Mouse (Mus musculus) heart, embryonic 10.5 days (tissue): ENCODE measurements around the gene Ocln. TPM values are rescaled to one million over a fixed set of nuclear protein-coding genes. Genes with fewer than 3 reads are reported as not detected.

ENCODE experiments used
- DNase-seq: peaks from one replicate; pipeline ENCODE4 v3.0.0-alpha.2; 2017; ENCODE audit warnings: low spot score
- H3K27ac ChIP-seq: fragments of 300-500 bp; sonication (generic); 2 replicates; pipeline ENCODE4 v1.5.1; 2016; ENCODE audit warnings: mild to moderate bottlenecking
- H3K27me3 ChIP-seq: fragments of 300-500 bp; sonication (generic); 2 replicates; pipeline ENCODE4 v1.6.1; 2016; ENCODE audit warnings: mild to moderate bottlenecking; ENCODE audit not compliant: poor library complexity, insufficient read depth, severe bottlenecking
- H3K36me3 ChIP-seq: fragments of 300-500 bp; sonication (generic); 2 replicates; pipeline ENCODE4 v1.6.1; 2016; ENCODE audit warnings: mild to moderate bottlenecking, moderate library complexity
- H3K4me1 ChIP-seq: fragments of 300-500 bp; sonication (generic); 2 replicates; pipeline ENCODE4 v1.6.1; 2016; ENCODE audit warnings: mild to moderate bottlenecking
- H3K4me3 ChIP-seq: fragments of 300-500 bp; sonication (generic); 2 replicates; pipeline ENCODE4 v1.5.1; 2016; ENCODE audit warnings: mild to moderate bottlenecking, moderate library complexity
- H3K9me3 ChIP-seq: fragments of 300-500 bp; sonication (generic); 2 replicates; pipeline ENCODE4 v1.6.1; 2016; ENCODE audit warnings: mild to moderate bottlenecking, moderate library complexity
- WGBS: fragments of 180-500 bp; shearing (Covaris S2); methylation state at CpG from one replicate; pipeline ENCODE4 v1.1.7; 2016; 5-methylcytosine and 5-hydroxymethylcytosine counted together
- polyA plus RNA-seq: library from polyadenylated mRNA; unstranded; fragments of >200 nt; fragmentation: Nextera tagmentation; extraction: Ambion mirVana; gene quantifications from 2 replicates; pipeline ENCODE4 v1.2.1, GENCODE M21; 2016

Gene Ocln
- 1.7 and 4.8 TPM in 2 replicates for polyA plus RNA-seq

DNA sequence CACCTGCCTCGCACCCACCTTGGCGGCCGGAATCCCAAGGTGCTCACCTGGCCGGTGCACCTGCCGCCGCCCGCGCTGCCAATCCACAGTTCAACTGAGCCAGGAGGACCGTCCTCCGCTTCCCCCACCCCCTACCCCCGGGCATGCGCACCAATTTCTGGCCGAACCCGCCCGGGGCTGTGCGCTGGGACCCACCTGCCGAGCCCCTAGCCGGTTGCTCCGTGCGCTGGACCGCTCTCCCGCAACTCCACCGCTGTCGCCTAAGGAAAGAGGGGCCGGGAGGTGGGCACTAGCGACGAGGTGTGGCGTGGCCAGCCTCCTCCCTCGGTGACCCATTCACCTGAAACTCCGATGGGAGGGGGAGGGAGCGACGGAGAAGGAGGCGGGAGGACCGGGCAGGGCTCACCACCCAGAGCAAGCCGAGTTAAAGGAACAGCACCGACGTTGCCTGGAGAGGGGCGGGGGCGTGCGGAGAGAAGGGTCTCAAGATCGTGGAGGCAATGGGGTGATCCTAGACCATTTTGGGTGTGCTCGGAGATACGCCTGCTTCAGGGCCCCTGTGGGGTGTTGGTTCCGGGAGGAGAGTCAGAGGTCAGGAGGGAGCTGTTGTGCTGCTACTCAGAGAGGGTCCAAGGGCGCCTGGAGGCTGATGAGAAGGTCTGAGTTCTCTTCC, at the start of gene Ocln:
Ocln (minus strand) TSS at position 350 of the 673 bp plus-strand sequence.
- peaks cover 52% of the 10 kb centered on the region for H3K27me3 ChIP-seq
- peak within 1 kb of the TSS; percentile 87 for H3K4me3 ChIP-seq
- H3K9me3 ChIP-seq: no peaks in the 10 kb centered on the region
- H3K4me1 ChIP-seq: peaks cover 19% of the 10 kb centered on the region
- no peak for DNase-seq
- no peaks in the 10 kb centered on the region for H3K36me3 ChIP-seq
- peak within 1 kb of the TSS; percentile 77 for H3K27ac ChIP-seq
- under 1% methylated on average over 45 of the region's 45 CpGs for WGBS

DNA sequence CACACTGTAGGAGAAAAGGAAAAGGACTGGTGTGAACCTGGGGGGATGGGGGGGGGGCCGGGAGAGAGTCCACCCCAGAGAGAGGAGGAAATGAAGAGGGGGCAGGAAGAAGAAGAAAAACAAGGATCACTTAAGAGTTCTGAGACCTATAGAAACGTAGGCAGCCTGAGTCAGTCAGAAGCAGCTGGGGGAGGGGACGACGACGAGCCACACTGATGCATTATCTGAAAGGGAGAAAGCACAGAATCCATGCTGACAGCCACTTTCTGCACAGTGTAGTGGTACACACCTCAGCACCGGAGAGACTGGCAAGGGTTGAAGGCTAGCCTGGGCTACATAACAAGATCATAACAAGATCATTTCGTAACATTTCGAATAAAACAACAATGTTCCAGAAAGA, 48.5 kb upstream of the Ocln start:
- WGBS: 33% methylated on average over 8 of the region's 8 CpGs
- Histone ChIP-seq H3K27me3 (no peaks in the 10 kb centered on the region), H3K4me1 (no peaks in the 10 kb centered on the region), H3K9me3 (no peaks in the 10 kb centered on the region), H3K4me3 (peak overlapping the region; percentile 31; the same call in 1 of the 2 replicates), H3K36me3 (no peaks in the 10 kb centered on the region), H3K27ac (no peak overlapping the region; the same call in 1 of the 2 replicates)
- DNase-seq: peak; percentile 72

DNA sequence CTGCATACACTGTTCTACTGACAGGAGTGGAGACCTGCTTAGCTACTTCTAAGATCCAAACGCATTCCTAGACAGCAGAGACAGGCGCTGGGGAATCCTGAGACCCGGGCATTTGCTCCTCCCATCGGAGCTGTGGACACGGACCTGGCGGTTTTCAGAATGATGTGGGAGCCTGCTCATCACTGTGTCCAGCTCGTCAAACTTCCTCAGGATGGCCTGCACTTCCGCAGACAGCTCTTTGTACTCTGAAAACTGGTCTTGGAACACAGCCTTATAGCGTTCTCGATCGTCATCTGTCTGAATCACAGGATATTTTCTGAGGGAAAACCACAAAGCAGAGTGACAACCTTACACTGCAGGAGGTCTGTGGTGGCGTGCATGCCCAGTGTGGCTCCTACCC, 47.8 kb upstream of the Ocln start:
- no peak overlapping the region for H3K27ac ChIP-seq
- no peaks in the 10 kb centered on the region for H3K27me3 ChIP-seq
- 64% methylated on average over 12 of the region's 12 CpGs for WGBS

DNA sequence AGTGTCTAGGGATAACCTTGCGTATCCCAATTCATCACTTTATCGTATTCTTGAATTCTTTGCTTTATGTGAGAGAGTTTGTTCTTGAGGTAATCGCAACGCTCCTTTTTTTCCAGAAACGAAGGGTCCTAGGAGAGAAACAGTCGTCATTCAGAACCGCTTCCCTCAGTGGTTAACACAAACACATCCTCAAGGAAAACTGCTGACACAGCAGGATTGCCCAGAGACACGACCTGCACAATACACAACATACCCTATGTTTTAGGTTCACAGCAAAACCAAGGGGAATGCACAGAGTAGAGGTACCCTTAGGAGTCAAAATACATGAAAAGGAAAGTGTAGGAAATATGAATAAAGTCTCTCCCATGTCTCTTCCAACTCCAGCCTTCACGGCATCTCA, 44.8 kb upstream of the Ocln start:
- Histone ChIP-seq H3K27ac (no peak overlapping the region), H3K27me3 (no peaks in the 10 kb centered on the region), H3K9me3 (no peaks in the 10 kb centered on the region), H3K4me1 (no peaks in the 10 kb centered on the region), H3K36me3 (no peaks in the 10 kb centered on the region), H3K4me3 (no peak overlapping the region)
- DNase-seq: no peak
- 80% methylated on average over 9 of the region's 9 CpGs for WGBS

More for the DNA sequence above, 47.8 kb upstream of the Ocln start:
- H3K4me1 ChIP-seq: no peaks in the 10 kb centered on the region
- peak; percentile 50 for DNase-seq
- peak overlapping the region; percentile 31; the same call in 1 of the 2 replicates for H3K4me3 ChIP-seq
- H3K36me3 ChIP-seq: no peaks in the 10 kb centered on the region
- no peaks in the 10 kb centered on the region for H3K9me3 ChIP-seq

DNA sequence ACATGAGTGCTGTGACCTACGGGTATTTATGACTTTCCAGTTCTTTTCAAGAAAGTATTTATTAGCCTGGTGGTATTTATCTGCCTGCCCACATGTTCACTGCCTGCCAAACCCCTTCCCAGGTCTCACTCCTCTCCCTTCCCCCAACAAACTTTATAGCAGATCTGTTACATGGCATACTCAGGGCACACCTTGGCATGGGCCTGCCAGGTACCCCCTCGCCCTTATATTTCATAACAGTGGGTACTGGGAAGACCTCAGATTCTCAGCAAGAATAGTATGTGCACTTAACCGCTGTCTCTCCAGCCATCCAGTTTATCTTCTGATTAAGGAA, 43.0 kb upstream of the Ocln start:
- H3K4me3 ChIP-seq: no peak overlapping the region
- no peak overlapping the region for H3K27ac ChIP-seq
- WGBS: 83% methylated on average over 3 of the region's 3 CpGs
- no peaks in the 10 kb centered on the region for H3K4me1 ChIP-seq
- no peaks in the 10 kb centered on the region for H3K9me3 ChIP-seq
- no peak for DNase-seq
- H3K36me3 ChIP-seq: no peaks in the 10 kb centered on the region
- no peaks in the 10 kb centered on the region for H3K27me3 ChIP-seq

DNA sequence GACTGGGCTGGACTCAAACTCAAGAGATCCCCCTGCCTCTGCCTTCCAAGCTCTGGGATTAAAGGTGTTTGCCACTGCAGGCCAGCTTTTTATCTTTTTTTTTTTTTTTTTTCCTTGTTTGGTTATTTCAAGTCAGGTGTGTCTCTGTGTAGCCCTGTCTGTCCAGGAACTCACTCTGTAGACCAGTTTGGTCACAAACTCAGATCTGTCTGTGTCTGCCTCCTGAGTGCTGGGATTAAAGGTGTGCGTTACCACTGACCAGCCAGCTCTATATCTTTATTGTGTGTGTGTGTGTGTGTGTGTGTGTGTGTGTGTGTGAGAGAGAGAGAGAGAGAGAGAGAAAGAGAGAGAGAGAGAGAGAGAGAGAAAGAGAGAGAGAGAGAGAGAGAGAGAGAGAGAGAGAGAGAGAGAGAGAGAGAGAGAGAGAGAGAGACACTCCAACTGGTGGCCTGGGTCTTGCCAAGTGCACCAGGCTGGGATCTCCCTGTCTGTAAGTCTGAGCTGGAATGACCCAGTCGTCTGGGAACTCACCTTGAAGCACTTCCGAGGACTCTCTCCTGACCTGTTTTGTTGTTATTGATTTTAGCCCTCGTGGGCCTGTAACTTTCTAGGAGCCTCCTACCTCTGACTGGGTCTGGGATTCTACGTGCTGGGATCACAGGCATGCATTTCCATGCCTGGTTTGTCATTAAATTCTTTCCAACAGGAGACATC, 42.5 kb upstream of the Ocln start:
- Histone ChIP-seq H3K27me3 (no peaks in the 10 kb centered on the region), H3K36me3 (no peaks in the 10 kb centered on the region), H3K9me3 (no peaks in the 10 kb centered on the region), H3K4me3 (no peak overlapping the region), H3K27ac (no peak overlapping the region), H3K4me1 (no peaks in the 10 kb centered on the region)
- 74% methylated on average over 5 of the region's 5 CpGs for WGBS
- DNase-seq: peak; percentile 50

DNA sequence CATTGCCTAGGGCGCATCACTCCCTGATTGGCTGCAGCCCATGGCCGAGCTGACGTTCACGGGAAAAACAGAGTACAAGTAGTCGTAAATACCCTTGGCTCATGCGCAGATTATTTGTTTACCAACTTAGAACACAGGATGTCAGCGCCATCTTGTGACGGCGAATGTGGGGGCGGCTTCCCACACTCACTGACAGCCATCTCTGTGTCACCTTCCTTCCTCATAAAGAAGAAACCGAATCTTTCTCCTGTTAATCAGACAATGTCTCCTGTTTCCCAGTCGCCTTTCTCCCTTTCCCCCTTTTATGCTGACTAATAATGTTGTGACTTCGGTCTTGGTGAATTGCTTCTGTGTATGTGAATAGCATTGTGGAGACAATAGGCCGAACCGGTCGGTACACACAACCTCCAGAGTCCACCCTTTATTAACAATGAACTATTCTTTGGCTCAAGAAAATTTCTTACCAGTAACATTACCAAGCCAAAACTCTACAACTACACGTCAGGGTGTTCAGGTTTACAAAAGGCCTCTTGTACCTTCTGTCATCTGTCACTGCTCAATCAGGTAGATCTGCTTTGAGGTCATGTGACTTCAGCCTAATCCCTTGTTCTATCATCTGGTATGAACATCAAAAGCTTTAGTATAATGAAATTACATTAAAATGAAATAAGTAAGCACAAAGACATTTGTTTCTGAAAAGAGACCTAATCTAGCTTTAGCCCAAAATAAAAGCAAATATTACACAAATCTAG, 41.7 kb upstream of the Ocln start:
- DNase-seq: no peak
- WGBS: 63% methylated on average over 12 of the region's 17 CpGs
- Histone ChIP-seq H3K27me3 (no peaks in the 10 kb centered on the region), H3K36me3 (no peaks in the 10 kb centered on the region), H3K4me1 (no peaks in the 10 kb centered on the region), H3K27ac (no peak overlapping the region), H3K9me3 (no peaks in the 10 kb centered on the region), H3K4me3 (no peak overlapping the region)

DNA sequence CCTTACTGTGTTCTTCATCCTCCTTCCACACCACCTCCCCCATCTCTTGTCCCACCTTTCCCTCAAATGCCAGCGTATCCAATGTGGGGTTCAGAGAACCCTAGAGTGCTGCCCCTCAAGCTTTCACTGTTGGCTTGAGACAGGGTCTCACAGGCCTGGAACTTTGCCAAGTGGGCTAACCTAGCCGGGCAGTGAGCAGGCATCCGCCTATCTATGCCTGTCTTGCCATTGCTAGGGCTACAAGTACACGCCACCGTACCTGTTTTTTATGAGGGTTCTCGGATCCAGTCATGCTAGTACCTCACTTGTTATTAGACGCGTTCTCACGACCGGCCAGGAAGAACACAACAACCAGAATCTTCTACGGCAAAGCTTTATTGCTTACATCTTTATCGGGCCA, 36.1 kb upstream of the Ocln start:
- Histone ChIP-seq H3K4me3 (no peak overlapping the region), H3K36me3 (no peaks in the 10 kb centered on the region), H3K27me3 (no peaks in the 10 kb centered on the region), H3K9me3 (no peaks in the 10 kb centered on the region), H3K4me1 (no peaks in the 10 kb centered on the region), H3K27ac (no peak overlapping the region)
- DNase-seq: no peak
- 84% methylated on average over 12 of the region's 12 CpGs for WGBS

DNA sequence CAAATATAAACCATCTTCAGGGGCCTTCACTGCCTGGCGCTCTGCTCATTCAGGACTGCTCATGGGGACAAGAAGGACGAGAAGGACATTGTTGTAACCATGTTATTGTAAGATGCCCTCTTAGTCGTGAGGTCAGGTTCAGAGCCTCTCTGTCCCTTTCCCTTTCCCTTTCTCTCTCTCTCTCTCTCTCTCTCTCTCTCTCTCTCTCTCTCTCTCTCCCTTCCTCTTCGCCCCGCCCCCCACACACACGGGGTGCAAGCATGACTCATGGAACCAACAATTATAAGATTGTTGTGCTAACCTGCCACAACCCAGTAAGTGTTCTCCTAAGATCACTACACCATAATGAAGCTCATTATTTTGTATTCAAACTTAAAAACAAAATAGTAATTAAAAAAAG, 29.6 kb upstream of the Ocln start:
- H3K27me3 ChIP-seq: no peaks in the 10 kb centered on the region
- H3K4me3 ChIP-seq: no peak overlapping the region
- H3K4me1 ChIP-seq: peaks cover 9% of the 10 kb centered on the region
- no peaks in the 10 kb centered on the region for H3K36me3 ChIP-seq
- no peak for DNase-seq
- no peak overlapping the region for H3K27ac ChIP-seq
- H3K9me3 ChIP-seq: no peaks in the 10 kb centered on the region
- 44% methylated on average over 6 of the region's 6 CpGs for WGBS

DNA sequence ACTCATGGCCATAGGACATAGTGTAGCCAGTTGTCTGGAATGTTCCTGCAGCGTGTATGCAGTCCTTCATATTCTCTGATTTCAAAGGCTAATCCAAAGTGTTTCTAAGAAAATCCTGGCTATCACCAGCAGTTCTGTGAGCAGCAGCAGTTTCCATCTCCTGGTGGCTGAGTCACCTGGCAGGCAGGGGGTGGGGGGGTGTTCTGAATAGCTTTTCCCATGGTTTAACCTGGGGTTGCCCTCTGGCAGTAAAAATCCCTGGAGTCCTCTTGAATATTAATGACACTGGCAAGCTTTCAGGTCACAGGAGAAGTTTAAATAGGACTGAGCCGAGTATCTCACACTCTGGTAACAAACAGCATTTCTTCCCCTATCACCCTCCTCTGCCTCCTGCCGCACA, 29.2 kb upstream of the Ocln start:
- Histone ChIP-seq H3K4me1 (peaks cover 9% of the 10 kb centered on the region), H3K36me3 (no peaks in the 10 kb centered on the region), H3K4me3 (no peak overlapping the region), H3K27ac (no peak overlapping the region), H3K9me3 (no peaks in the 10 kb centered on the region), H3K27me3 (no peaks in the 10 kb centered on the region)
- 30% methylated on average over 3 of the region's 3 CpGs for WGBS
- no peak for DNase-seq

DNA sequence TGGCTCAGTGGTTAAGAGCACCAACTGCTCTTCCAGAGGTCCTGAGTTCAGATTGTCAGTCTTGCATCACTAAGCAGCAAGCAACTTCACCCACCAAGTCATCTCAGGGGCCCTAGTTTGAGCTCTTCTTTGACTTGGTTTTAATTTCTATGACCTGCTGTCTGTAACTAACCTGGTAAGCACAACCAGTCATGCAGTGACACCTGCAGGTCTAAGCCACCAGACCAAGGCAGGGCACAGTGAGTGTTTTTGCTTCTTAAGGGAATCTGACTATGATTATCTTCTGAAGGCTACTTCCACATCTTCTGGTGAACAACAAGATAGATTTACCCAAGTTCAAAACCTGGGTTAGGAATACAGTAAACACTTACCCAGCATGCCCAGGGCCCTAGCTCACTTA, 27.4 kb upstream of the Ocln start:
- DNase-seq: no peak
- Histone ChIP-seq H3K27ac (no peak overlapping the region), H3K4me3 (no peak overlapping the region), H3K27me3 (no peaks in the 10 kb centered on the region), H3K9me3 (no peaks in the 10 kb centered on the region), H3K36me3 (no peaks in the 10 kb centered on the region), H3K4me1 (peaks cover 9% of the 10 kb centered on the region)

DNA sequence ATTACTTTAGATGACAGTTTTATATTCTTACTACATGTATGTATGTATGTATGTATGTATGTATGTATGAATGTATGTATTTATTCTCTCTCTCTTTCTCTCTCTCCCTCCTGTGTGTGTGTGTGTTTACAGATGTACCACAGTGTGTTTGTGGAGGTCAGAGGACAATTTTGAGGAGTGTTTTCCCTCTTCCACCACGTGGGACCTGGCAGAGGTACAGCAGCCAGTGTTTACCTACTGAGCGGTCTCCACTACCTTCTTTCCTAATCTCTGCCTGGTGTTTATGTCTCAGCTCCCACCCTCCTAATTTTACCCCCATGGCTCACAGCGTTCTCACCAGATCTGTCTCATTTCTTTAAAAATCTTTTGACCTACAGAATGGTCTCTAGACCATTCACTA, 26.7 kb upstream of the Ocln start:
- no peak for DNase-seq
- no peak overlapping the region for H3K4me3 ChIP-seq
- 56% methylated on average over 3 of the region's 3 CpGs for WGBS
- no peak overlapping the region for H3K27ac ChIP-seq
- H3K36me3 ChIP-seq: no peaks in the 10 kb centered on the region
- peaks cover 9% of the 10 kb centered on the region for H3K4me1 ChIP-seq
- H3K9me3 ChIP-seq: no peaks in the 10 kb centered on the region
- H3K27me3 ChIP-seq: no peaks in the 10 kb centered on the region

DNA sequence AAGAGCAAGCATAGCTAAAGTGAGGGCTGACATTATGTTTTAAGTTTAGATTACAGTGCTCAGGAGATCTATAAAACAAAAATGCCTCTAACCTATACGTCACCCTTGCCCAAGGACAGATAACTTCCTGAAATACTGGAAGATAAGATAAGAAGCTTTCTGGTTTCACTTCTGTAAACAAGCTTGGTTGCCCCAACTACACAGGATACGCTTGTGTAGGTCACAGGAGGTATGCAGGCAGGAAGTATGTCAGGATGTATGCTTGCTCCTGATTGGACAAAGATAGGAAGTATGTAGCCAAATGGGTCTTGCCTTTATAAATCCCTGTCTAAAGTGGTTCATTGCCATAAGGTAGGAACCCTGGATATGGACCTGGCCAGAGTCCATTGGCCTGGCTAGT, 23.4 kb upstream of the Ocln start:
- Histone ChIP-seq H3K27ac (no peak overlapping the region), H3K9me3 (no peaks in the 10 kb centered on the region), H3K27me3 (no peaks in the 10 kb centered on the region), H3K4me1 (no peaks in the 10 kb centered on the region), H3K36me3 (no peaks in the 10 kb centered on the region), H3K4me3 (no peak overlapping the region)
- 34% methylated on average over 2 of the region's 2 CpGs for WGBS
- no peak for DNase-seq
